Mouse (Mus musculus) CD4-positive naive resting alpha-beta T cell, adult 57 days (primary cell): ENCODE measurements around the gene Zfp945. TPM values are rescaled to one million over a fixed set of nuclear protein-coding genes. Genes with fewer than 3 reads are reported as not detected.

Experiments used
- total RNA-seq: library from RNA; stranded (reverse); gene quantifications from one replicate; pipeline ENCODE4 v1.2.4, GENCODE M21; 2023

Gene Zfp945
- 16.1 TPM for total RNA-seq

DNA sequence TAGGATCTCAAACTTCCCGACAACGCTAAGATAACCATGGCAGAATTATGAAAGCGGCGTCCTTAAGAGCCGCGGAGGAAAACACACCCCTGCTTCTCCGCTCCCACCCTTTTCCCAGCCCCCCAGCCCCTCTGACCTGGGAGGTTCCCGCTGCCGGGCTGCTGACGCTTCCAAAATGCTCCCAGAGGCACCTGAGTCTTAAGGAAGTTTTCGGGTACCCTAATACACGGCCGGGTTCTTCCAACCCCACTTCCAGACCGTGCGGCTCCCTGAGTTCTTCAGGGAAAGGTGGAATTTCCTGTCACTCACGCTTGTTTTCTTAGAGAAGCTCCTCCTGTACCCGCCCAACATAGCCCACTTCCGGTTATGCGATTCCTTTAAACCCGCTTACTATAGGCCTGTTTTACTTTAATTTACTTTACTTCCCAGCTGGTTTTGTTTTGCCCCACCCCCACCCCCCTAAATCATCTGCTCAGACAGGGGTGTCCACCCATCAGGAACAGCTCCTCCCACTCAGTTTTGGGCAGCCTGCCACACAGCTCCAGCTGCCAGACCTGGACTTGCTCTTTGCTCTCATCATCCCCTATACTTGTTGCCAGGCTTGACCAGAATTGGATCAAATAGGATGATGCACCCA lies at the start of gene Zfp945:
Gene Zfp945, minus strand, starts transcription at position 290 of the 637 bp plus-strand sequence.

Other genes with a start within 250 kb of the Zfp945 start
- not detected for gene Vmn2r113, start 75.8 kb upstream of the Zfp945 start, total RNA-seq
- not detected for gene Vmn2r-ps130, start 194.0 kb upstream of the Zfp945 start, total RNA-seq